Mouse (Mus musculus) E14TG2a.4 (cell line): ENCODE measurements around the gene Ndp.

Experiments used
- H3K27me3 ChIP-seq: 2 replicates; pipeline ENCODE4 v1.6.1; 2014; ENCODE audit warnings: low read length, control low read depth; ENCODE audit not compliant: insufficient read depth
- H3K36me3 ChIP-seq: 2 replicates; pipeline ENCODE4 v1.6.1; 2014; ENCODE audit warnings: low read length, control low read depth; ENCODE audit not compliant: insufficient read depth
- H3K4me1 ChIP-seq: replicated peaks from 2 replicates; pipeline ENCODE4 v1.6.1; 2014; ENCODE audit warnings: low read depth, low read length, control low read depth
- H3K4me3 ChIP-seq: replicated peaks from 2 replicates; pipeline ENCODE4 v1.5.1; 2014; ENCODE audit warnings: mild to moderate bottlenecking, low read length
- H3K9me3 ChIP-seq: 2 replicates; pipeline ENCODE4 v1.6.1; 2014; ENCODE audit warnings: low read length, control low read depth
- CTCF ChIP-seq: conservative IDR thresholded peaks from 2 replicates; pipeline ENCODE4 v1.5.1; 2014; ENCODE audit warnings: low read length
- NANOG ChIP-seq: IDR thresholded peaks from 2 replicates; pipeline ENCODE4 v1.6.1; 2014; ENCODE audit warnings: borderline replicate concordance, low read length, mixed read lengths
- POU5F1 ChIP-seq: IDR thresholded peaks from 2 replicates; pipeline ENCODE4 v1.6.1; 2014; ENCODE audit warnings: low read length, borderline replicate concordance

The Ndp gene

DNA sequence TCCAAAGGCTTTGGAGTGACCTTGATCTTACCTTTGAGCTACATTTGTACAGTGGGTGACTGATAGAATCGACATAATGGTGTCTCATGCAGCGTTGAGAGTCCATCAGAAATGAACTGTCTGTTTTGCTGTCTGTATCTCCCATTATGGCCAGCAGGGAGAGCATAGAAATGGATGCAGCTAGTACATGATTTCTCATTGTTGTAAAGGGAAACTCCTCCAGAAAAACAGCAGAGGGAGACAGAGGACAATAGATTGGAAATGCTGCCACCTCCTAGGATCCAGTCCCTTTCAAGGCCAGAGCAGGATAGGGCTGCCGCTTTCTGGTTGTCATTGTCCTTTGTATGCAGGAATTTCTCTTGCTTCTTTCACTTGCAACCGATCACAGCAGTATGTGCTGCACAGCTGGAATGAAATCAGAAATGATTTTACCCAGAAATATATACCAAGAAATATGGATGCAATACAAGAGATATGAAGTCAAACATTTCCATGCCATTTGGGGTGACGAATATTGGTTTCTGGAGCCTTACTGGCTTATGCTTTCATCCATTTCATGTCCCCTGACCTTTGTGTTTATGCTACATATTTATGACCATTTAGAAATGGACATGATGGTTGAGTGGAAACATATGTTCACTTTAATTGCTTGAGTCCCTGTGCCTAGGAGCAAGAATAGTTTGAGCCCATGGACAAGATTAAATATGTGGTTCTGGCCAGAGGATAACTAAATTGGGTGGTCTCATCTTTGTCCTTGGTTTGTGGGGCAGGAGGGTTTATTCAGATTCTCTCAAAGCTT lies 17.0 kb downstream of the Ndp start:
- Histone ChIP-seq H3K27me3 (no peaks in the 10 kb centered on the region), H3K4me1 (no peaks in the 10 kb centered on the region), H3K9me3 (no peaks in the 10 kb centered on the region), H3K36me3 (no peaks in the 10 kb centered on the region), H3K4me3 (no peak overlapping the region)
- TF ChIP-seq CTCF (peak; percentile 38), NANOG (no peak), POU5F1 (no peak)

DNA sequence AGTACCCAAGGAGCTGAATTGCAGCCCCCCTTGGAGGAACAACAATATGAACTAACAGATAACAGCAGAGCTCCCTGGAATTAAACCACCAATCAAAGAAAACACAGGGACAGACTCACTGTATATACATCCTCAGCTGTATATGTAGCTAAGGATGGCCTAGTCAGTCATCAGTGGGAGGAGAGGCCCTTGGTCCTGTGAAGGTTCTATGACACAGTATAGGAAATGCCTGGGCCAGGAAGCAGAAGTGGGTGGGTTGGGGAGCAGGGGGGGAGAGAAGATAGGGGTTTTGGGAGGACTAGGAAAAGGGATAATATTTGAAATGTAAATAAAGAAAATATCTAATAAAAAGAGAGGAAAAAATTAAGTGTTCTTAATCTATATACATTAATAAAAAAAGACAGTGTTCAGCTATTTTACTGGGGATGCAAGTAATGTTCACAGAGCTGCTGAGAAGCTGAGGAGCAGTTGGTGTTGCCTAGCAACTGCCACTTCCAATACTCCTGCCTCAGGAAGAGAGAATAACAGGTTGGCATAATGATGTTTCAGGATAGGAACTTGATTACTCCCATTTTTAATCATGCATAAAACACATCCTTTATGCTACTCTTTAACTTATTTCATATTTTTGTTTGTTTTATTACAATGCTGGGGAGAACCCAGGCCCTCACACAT lies 43.8 kb downstream of the Ndp start:
- TF ChIP-seq POU5F1 (no peak), CTCF (no peak), NANOG (no peak)
- Histone ChIP-seq H3K4me1 (no peaks in the 10 kb centered on the region), H3K9me3 (no peaks in the 10 kb centered on the region), H3K27me3 (no peaks in the 10 kb centered on the region), H3K4me3 (no peak overlapping the region), H3K36me3 (no peaks in the 10 kb centered on the region)

DNA sequence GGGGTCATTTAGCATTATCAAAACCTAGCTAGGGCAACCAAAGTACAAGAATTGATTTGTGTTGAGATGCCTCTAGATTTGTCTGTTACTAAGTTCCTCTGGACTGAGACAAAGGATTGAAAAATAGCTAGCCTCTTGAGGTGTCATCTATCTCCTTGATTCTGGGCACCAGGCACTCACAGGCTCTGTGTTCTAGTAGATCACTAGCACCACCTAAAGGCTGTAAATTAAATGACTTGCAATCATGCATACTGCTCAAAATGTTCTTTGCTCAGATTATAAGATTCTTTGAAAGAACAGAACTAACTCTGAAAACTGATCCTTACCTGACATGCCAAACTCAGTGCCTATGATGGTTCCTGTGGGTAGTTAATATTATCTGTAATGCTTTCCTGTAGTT lies 51.3 kb downstream of the Ndp start:
- Histone ChIP-seq H3K4me1 (no peaks in the 10 kb centered on the region), H3K9me3 (no peaks in the 10 kb centered on the region), H3K36me3 (no peaks in the 10 kb centered on the region), H3K27me3 (no peaks in the 10 kb centered on the region), H3K4me3 (no peak overlapping the region)
- TF ChIP-seq CTCF (peak; percentile 25), NANOG (no peak), POU5F1 (no peak)

DNA sequence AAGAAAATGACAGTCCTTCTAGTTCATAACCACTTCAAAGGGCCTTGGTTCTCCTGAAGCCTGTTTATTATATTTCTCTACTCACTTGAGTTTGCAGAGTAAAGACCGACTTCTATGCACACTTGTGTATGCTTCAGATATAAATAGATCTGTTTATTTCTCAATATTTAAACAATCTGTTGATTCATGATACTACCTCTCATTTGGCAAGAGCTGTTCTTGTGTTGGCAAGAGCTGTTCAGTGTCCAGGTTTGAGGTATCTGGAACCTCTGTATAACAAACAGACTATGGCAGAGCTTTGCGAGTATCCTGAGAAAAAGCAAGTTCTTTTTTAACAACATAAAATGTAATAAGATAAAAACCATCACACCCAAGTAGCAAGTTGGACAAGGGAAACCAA lies 65.5 kb downstream of the Ndp start:
- TF ChIP-seq CTCF, result no peak
- no peak for TF ChIP-seq POU5F1
- no peaks in the 10 kb centered on the region for H3K4me1 ChIP-seq
- no peaks in the 10 kb centered on the region for H3K36me3 ChIP-seq
- no peak overlapping the region for H3K4me3 ChIP-seq
- H3K9me3 ChIP-seq, result no peaks in the 10 kb centered on the region
- no peaks in the 10 kb centered on the region for H3K27me3 ChIP-seq

DNA sequence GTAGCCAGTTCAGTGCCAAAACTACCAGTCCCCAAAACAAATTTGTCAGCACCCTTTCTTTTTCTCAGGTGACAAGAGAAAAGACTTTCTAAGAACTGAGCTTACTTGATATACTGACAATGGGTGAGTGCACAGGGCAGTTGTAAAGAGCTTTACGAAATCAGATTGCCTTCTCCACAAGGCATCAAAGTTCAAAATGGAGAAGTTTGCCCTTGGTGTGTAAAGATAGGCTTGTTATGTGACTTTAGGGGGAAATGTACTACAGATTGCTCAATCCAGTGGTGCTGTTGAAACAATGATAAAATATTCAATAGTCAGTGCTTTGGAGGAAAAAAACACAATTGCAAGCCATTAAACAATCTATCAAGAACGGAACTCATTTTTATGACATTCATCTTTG lies 70.1 kb downstream of the Ndp start:
- H3K27me3 ChIP-seq, result no peaks in the 10 kb centered on the region
- no peaks in the 10 kb centered on the region for H3K9me3 ChIP-seq
- H3K4me3 ChIP-seq, result no peak overlapping the region
- TF ChIP-seq CTCF (no peak), NANOG (no peak), POU5F1 (no peak)
- H3K36me3 ChIP-seq, result no peaks in the 10 kb centered on the region
- H3K4me1 ChIP-seq, result no peaks in the 10 kb centered on the region

DNA sequence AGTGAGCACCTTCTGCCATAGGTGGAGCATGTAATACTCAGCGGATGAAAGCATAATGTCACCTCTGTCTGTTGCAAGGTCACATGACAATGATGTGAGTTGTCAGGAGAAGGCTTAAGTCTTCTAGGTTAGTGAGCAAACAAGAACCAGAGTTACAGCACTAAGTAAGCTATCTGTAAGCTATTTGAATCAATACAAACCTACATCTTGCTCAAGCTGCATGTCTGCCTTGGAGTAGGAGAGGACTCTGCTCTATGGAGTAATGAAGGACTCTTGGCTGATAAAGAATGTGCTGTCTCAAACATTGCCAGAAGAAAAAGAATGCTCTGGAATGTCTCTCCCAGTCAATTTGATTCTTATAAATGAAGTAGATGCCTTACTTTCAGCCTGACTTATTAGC lies 74.3 kb downstream of the Ndp start:
- no peak overlapping the region for H3K4me3 ChIP-seq
- no peaks in the 10 kb centered on the region for H3K36me3 ChIP-seq
- no peaks in the 10 kb centered on the region for H3K9me3 ChIP-seq
- H3K27me3 ChIP-seq, result no peaks in the 10 kb centered on the region
- no peaks in the 10 kb centered on the region for H3K4me1 ChIP-seq
- TF ChIP-seq CTCF (no peak), POU5F1 (no peak), NANOG (no peak)

DNA sequence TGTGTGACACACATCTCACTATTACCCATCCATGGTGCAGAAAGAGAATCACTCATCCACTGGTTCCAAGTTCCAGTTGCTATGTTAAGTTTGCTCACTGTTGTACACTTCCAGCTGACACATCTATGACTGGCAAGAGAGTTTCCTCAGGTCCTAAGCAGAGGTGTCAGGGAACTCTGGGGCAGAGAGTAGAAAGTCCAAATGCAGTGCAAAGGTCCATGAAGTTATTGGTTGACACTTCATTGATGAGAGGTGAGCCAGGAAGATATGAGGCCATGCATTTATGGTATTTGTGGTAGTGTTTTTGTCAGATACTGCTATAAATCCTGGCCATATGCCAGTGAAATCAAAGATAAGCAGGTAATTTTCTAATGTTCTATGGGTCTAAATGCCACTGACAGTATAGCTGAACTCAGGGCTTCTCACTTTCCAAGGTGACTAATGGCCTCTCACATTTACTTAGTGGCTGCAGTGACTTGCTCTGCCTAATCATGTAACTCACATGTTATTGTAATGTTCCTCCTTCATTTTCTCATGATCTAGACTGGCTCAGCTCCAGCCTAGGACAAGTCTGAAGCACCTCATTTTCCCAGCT lies 75.0 kb downstream of the Ndp start:
- H3K9me3 ChIP-seq, result no peaks in the 10 kb centered on the region
- TF ChIP-seq NANOG, result no peak
- TF ChIP-seq CTCF, result no peak
- no peak for TF ChIP-seq POU5F1
- H3K4me1 ChIP-seq, result no peaks in the 10 kb centered on the region
- no peaks in the 10 kb centered on the region for H3K27me3 ChIP-seq
- no peak overlapping the region for H3K4me3 ChIP-seq
- H3K36me3 ChIP-seq, result no peaks in the 10 kb centered on the region
